Mouse (Mus musculus) kidney, postnatal 25 days (tissue): ENCODE results near the gene Nosip.

ENCODE experiments used
- DNase-seq, 2 experiments: peaks; one replicate each; pipeline ENCODE4 v3.0.0; 2021; ENCODE audit warnings: mixed read lengths in 2 of 2

Gene Nosip

DNA sequence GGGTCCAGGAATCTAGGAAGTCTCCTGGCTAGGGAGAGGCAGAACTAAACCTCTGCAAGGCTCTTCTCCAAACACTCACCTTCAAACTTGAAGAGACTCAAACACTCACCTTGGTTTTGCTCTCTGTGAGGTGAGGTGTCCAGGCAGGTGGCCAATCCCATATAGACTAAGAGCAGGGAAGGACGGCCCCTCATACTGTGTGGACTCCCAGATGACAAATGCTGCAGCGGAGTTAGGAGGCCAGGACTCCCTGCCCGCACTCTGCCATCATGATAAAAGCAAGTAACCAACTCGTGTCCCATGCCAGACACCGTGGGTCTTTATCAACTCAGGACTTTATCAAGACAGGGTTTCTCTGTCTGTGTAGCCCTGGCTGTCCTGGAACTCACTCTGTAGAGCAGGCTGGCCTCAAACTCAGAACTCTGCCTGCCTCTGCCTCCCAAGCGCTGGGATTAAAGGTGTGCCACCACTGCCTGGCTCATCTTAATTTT lies 1.6 kb upstream of the Nosip start:
- DNase-seq, result no peak

- peak; percentile 86 to 94 for DNase-seq
Measured at GRCm38 (mm10) chr7:45061532-45062075, 625 bp upstream of the Nosip start.

- no peak for DNase-seq
Measured at GRCm38 (mm10) chr7:45067190-45067999, 5.2 kb downstream of the Nosip start.

- DNase-seq, result peak; percentile 56 to 61
Measured at GRCm38 (mm10) chr7:45068000-45068318, 5.7 kb downstream of the Nosip start.

DNA sequence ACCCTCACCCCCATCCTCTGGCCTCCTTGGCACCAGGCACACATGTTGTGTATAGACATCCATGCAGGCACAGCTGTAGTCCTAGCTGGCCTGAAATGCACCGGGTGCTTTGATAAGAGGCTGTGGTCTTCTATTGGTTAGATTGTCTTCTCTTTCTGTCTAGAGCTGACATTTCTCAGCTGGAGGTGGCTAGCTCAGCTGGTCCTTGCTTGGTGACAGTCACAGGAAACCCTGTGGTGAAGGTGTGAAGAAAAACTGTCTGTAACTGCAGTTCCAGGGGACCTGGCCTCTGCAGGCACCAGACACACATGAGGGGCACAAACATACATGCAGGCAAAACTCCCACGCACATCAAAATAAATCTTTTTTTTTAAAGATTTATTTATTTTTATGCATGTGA lies 7.4 kb downstream of the Nosip start:
- no peak for DNase-seq

DNA sequence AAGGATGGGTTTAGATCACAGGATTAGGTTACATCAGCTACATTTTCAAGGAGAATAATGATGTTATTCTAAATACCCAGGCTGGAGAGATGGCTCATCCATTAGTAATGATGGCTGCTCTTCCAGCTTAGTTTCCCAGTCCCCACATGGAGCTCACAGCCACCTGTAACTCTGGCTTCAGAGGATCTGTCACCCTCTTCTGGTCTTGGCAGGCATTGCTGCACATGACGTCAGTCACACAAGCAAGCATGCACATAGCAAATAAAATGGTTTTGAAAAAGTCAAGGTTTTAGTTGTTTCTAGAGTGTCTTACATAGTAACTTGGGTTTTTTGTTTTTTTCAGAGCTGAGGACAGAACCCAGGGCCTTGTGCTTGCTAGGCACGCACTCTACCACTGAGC lies 10.0 kb downstream of the Nosip start:
- no peak for DNase-seq

- DNase-seq, result no peak
Measured at GRCm38 (mm10) chr7:45073171-45073707, 11.0 kb downstream of the Nosip start.

DNA sequence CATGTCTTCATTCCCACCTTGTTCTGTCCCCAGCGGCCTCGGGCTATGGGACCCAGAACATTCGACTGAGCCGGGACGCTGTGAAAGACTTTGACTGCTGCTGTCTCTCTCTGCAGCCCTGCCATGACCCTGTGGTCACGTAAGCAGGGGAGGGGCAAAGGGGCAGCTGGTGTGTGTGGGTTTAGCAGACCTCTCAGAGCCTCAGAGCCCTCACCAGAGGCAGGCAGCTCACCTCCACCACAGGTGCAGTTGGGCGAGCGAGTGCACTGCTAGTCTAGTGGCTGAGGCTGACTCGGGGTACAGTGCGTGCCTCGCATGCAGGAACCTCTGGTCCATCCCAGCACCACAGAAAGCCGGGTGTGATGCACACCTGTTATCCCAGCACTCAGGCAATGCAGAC lies 11.7 kb downstream of the Nosip start:
- no peak for DNase-seq

DNA sequence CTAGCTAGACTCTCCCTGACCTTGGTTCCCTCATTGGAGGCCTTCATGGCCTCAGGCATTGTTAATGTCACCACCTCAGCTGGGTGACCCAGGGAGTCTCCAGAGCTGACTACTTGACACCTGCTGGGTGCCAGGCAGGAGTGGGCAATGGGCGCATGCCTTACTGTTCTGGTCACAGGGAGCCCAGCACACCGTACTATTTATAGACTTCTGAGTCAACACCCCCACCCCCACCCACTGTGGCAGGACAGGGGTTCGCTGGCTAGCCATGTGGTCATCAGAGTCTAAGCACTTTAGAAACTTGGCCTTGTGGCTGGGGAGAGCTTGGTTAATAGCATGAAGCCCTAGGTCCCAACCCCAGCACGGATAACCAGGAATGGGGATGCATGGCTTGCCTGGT lies 13.2 kb downstream of the Nosip start:
- peak in 1 of 2 experiments; percentile 60 for DNase-seq

- DNase-seq, result no peak
Measured at GRCm38 (mm10) chr7:45076501-45076900, 14.3 kb downstream of the Nosip start.

DNA sequence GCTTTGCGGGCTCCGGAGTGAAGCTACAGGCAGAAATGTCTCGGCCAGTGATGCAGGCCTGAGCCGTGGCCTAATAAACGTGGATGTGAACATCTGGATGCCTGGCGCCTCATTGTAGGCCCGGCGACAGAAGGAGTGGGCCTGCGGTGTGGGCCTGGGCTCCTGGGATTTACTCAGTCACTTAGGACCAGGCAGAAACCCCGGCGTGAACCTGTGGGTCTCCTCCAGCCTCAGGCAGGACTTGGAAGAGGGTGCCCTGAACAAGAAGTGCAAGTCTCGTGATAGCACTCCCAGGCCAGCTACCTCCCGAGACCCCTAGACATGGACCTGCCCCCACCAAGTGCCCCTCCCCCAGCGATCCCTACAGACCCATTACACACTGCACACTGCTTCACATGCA lies 15.1 kb downstream of the Nosip start:
- DNase-seq, result no peak

GRCm38 (mm10) chr7:45077829-45078228 lies 15.6 kb downstream of the Nosip start:
- DNase-seq, result no peak

GRCm38 (mm10) chr7:45078513-45078912 lies 16.3 kb downstream of the Nosip start:
- DNase-seq, result peak; percentile 83 to 90

DNA sequence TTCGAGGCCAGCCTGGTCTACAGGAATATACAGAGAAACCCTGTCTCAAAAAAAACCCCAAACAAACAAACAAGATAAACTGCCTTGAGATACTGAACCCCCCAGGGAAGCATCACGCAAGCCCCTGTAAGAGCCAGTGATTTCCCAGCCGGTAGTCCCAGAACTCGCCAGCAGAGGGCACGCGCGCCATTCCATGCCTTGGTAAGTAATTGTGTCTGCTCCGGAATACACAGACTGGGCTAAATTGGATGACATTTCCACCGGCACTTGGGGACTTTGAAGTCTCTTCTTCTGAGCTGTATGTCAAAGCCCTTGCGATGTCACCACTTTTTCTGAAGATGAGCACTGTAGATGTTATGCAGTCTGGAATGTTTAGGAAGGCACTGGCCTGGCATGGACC lies 17.6 kb downstream of the Nosip start:
- peak; percentile 86 to 95 for DNase-seq

GRCm38 (mm10) chr7:45081016-45081415 lies 18.8 kb downstream of the Nosip start:
- no peak for DNase-seq

- peak; percentile 59 to 77 for DNase-seq
Measured at GRCm38 (mm10) chr7:45082401-45083299, 20.4 kb downstream of the Nosip start.

GRCm38 (mm10) chr7:45083300-45083890 lies 21.2 kb downstream of the Nosip start:
- no peak for DNase-seq

- no peak for DNase-seq
Measured at GRCm38 (mm10) chr7:45086084-45086483, 23.9 kb downstream of the Nosip start.

DNA sequence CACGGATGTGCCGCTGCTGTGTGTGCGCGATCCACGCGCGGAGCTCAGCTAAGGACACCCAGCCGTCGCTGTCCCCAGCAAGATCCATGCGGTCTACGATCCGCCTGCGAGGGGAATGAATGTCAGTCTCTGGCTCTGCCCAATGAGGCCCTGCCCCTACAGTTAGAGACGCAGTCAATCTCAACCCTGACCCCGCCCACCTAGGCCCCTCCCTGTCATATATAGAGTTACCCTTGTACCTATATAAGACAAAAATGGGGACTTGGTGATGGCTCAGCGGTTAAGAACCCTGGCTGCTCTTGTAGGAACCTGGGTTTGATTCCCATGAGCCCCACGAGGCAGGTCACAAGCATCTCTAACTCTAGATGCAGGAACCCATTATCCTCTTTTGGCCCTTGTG lies 26.4 kb downstream of the Nosip start:
- DNase-seq, result no peak

DNA sequence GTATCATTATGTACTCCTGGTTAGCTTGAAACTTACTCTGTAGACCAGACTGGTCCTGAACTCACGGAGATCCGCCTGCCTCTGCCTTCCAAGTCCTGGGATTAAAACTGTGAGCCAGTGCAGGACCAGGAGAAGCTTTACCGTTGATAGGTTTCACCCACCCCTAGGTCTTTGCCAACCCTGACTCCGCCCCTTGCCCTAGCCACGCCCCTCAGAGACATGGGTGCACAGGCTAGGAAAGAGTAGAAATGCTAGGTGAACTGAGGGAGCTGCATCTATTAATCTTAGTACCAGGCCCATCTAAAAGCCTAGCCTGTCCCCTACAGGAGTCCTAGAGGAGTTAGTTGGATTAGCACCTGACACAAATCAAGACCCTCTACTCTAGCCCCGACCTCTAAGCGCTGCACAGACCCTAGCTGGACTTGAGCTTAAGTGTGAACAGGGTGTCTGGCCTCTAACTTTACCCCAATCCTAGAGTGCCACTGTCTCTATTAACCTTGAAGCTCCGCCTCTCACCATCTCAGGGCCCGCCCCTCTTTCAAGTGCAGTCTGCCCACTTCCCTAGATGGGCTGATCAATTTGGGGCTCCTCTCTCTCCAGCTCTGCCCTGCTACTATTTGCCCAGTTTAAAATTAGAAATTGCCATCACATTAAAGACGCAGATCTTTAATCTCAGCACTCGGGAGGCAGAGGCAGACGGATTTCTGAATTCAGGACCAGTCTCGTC lies 28.2 kb downstream of the Nosip start:
- DNase-seq, result no peak

DNA sequence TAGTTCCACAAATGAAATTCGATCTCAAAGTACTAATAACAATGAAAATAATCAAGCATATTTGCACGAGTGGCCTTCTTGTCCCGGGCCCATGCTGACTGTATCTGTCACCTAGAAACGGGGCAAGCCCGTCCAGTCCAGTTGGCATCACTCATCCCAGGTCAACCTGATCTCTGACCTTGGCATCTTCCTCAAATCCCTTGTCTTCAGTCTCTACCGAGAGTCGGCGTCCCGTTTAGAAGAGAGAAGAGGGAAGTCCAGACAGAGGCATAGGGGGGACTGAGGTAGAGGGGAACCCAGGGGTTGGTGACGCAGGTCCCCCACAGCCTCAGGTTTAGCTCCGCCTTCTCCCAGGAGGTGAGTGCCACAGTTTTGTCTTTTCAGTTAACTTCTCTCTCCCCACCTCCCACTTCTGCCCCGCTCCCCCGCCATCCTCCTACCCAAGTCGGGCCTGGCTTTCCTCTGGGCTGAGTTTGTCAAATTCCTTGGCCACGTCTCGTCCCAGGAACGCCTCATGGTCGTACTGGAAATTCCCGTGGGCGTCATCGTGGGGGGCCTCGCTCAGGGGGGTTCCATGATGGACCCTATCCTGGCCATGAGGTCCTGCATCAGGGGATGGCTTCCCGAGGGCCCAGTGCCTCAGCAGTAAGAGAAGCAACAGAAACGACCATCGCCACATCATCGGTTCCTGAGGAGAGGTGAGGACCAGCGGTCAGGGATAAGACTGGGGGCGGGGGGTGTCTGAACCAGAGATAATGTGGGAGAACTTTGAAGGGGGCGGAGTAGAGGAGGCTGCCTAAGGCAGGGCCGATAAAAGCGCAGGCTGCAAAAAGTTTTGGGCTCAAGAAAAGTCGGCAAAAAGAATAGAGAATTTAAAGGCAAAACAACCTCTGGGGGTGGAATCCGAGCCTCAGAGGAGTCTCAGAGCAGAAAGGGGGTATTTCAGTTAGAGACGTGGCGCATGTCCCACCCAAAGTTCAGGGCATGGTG lies 29.1 kb downstream of the Nosip start:
- DNase-seq, result no peak
